Mouse (Mus musculus) C2C12 (cell line): ENCODE measurements around the gene Pgm5.

Experiments used
- CEBPB ChIP-seq: IDR thresholded peaks from one replicate; pipeline ENCODE4 v1.6.1; 2011; ENCODE audit warnings: low read depth, mild to moderate bottlenecking, control low read depth, moderate library complexity
- CTCF ChIP-seq: IDR thresholded peaks from one replicate; pipeline ENCODE4 v1.5.1; 2011; ENCODE audit not compliant: control insufficient read depth, insufficient read depth, insufficient read length
- FOSL1 ChIP-seq: IDR thresholded peaks from one replicate; pipeline ENCODE4 v1.8.0; 2011; ENCODE audit warnings: mild to moderate bottlenecking, low read length; ENCODE audit not compliant: poor library complexity, insufficient read depth, severe bottlenecking
- MAX ChIP-seq: IDR thresholded peaks from one replicate; pipeline ENCODE4 v1.6.1; 2011; ENCODE audit warnings: mild to moderate bottlenecking, control low read depth
- MYOD1 ChIP-seq: IDR thresholded peaks from one replicate; pipeline ENCODE4 v1.6.1; 2011; ENCODE audit warnings: low read depth; ENCODE audit not compliant: control insufficient read depth, insufficient read length
- MYOG ChIP-seq: IDR thresholded peaks from one replicate; pipeline ENCODE4 v1.6.1; 2011; ENCODE audit not compliant: control insufficient read depth, insufficient read length; ENCODE audit errors: extremely low read depth
- USF1 ChIP-seq: IDR thresholded peaks from one replicate; pipeline ENCODE4 v1.6.1; 2011; ENCODE audit warnings: low read depth, mild to moderate bottlenecking, control low read depth, moderate library complexity

- TF ChIP-seq CTCF = no peak
- TF ChIP-seq USF1 = no peak
- no peak for TF ChIP-seq CEBPB
- TF ChIP-seq MYOD1 = no peak
- no peak for TF ChIP-seq MAX
- no peak for TF ChIP-seq MYOG
- TF ChIP-seq FOSL1 = no peak
Observed at GRCm38 (mm10) chr19:24676429-24676828, 185.2 kb downstream of the Pgm5 start.
